ENCODE assay signal across 9 mouse cellular contexts in the genomic region with DNA sequence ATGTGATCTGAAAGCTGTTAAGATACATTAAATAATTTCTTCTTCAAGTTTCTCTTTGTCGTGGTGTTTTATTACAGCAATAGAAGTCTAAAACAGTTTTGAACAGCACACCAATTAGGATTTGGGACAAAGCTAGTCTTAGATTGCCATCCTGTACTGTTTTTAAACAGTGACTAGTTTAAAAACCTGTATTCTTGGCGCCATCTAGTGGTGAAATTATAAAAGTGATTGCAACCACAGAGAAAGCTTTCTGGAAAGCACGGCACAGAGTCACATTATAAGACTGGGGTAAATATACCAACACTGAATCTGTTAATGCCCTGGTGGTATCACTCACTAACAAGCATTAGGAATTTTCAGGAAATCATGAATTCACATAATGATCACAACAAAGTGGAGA.
DNase-seq lines count a peak whose midpoint lies in the region; ATAC-seq and TF ChIP-seq lines count a peak whose summit lies in the region.
"Had no signal": no experiment of that assay in that cellular context is flagged by ENCODE, and none has a peak within 500 bp of the region (broad histone marks: within the 10 kb centered on the region; RNA-seq: fewer than 3 reads in every experiment).

No protein-coding gene starts in this region.

- no peak overlapping the region for H3K9ac ChIP-seq in hindbrain, embryonic 14.5 days
- no peak overlapping the region for H3K9ac ChIP-seq in hindbrain, embryonic 16.5 days (ENCODE audit: low read depth, low read length)
- no peak overlapping the region for H3K9ac ChIP-seq in midbrain, postnatal 0 days (replicated peaks; ENCODE audit: low read length, poor library complexity, severe bottlenecking)
- H3K9ac ChIP-seq in midbrain, embryonic 13.5 days (replicated peaks): no peak overlapping the region
- H3K9ac ChIP-seq: neural tube, embryonic 13.5 days had no signal

- no peaks in the 10 kb centered on the region for H3K36me3 ChIP-seq in hindbrain, embryonic 14.5 days (replicated peaks; ENCODE audit: control insufficient read depth, insufficient read depth)
- H3K36me3 ChIP-seq in hindbrain, embryonic 16.5 days (ENCODE audit: control insufficient read depth, insufficient read depth, low read length): no peaks in the 10 kb centered on the region
- no peaks in the 10 kb centered on the region for H3K36me3 ChIP-seq in midbrain, postnatal 0 days (ENCODE audit: insufficient read depth, low read length)
- H3K36me3 ChIP-seq in midbrain, embryonic 13.5 days: no peaks in the 10 kb centered on the region
- H3K36me3 ChIP-seq: neural tube, embryonic 13.5 days had no signal

- TF ChIP-seq CTCF in midbrain, postnatal 0 days (IDR thresholded peaks at IDR 0.05): peak; percentile 61

- DNase-seq in hindbrain, embryonic 14.5 days (ENCODE audit: low spot score): peak; percentile 76
- peak; percentile 74 for DNase-seq in midbrain, postnatal 0 days (ENCODE audit: low spot score)
- peak; percentile 16 for DNase-seq in c-Kit-positive CD71-negative TER-119-negative erythroid progenitor cells, embryonic 14.5 days (ENCODE audit: low read depth)
- DNase-seq in retina, postnatal 1 day: peak; percentile 46
- DNase-seq in gastrocnemius, postnatal 25 days: no peak

- no peak overlapping the region for H3K27ac ChIP-seq in hindbrain, embryonic 14.5 days
- H3K27ac ChIP-seq in hindbrain, embryonic 16.5 days (ENCODE audit: low read depth, low read length): no peak overlapping the region
- no peak overlapping the region for H3K27ac ChIP-seq in midbrain, postnatal 0 days (ENCODE audit: low read depth, low read length)
- H3K27ac ChIP-seq in midbrain, embryonic 13.5 days: no peak overlapping the region
- H3K27ac ChIP-seq: neural tube, embryonic 13.5 days had no signal

- H3K4me2 ChIP-seq in hindbrain, embryonic 14.5 days (replicated peaks): no peak overlapping the region
- H3K4me2 ChIP-seq in hindbrain, embryonic 16.5 days (ENCODE audit: low read length): no peak overlapping the region
- no peak overlapping the region for H3K4me2 ChIP-seq in midbrain, postnatal 0 days (ENCODE audit: low read depth, low read length, poor library complexity, severe bottlenecking)
- H3K4me2 ChIP-seq in midbrain, embryonic 13.5 days (replicated peaks): no peak overlapping the region
- H3K4me2 ChIP-seq: neural tube, embryonic 13.5 days had no signal

- H3K4me1 ChIP-seq in hindbrain, embryonic 14.5 days (replicated peaks; ENCODE audit: control insufficient read depth, insufficient read depth, low read length): no peaks in the 10 kb centered on the region
- no peaks in the 10 kb centered on the region for H3K4me1 ChIP-seq in hindbrain, embryonic 16.5 days (ENCODE audit: control insufficient read depth, insufficient read depth, low read depth, low read length)
- no peaks in the 10 kb centered on the region for H3K4me1 ChIP-seq in midbrain, postnatal 0 days (ENCODE audit: insufficient read depth, low read length)
- no peaks in the 10 kb centered on the region for H3K4me1 ChIP-seq in midbrain, embryonic 13.5 days (replicated peaks)
- H3K4me1 ChIP-seq: neural tube, embryonic 13.5 days had no signal

- no peak overlapping the region for H3K4me3 ChIP-seq in hindbrain, embryonic 14.5 days (replicated peaks; ENCODE audit: low read length)
- no peak overlapping the region for H3K4me3 ChIP-seq in hindbrain, embryonic 16.5 days (ENCODE audit: low read length)
- H3K4me3 ChIP-seq in midbrain, postnatal 0 days (ENCODE audit: low read depth, low read length): no peak overlapping the region
- H3K4me3 ChIP-seq in midbrain, embryonic 13.5 days (replicated peaks): no peak overlapping the region
- H3K4me3 ChIP-seq: neural tube, embryonic 13.5 days had no signal

- no peaks in the 10 kb centered on the region; the same call in 1 of the 2 replicates for H3K9me3 ChIP-seq in hindbrain, embryonic 14.5 days (ENCODE audit: control insufficient read depth, low read length)
- H3K9me3 ChIP-seq in hindbrain, embryonic 16.5 days (ENCODE audit: control insufficient read depth, low read length): peaks cover 4% of the 10 kb centered on the region
- H3K9me3 ChIP-seq in midbrain, postnatal 0 days (ENCODE audit: low read length): no peaks in the 10 kb centered on the region
- no peaks in the 10 kb centered on the region for H3K9me3 ChIP-seq in midbrain, embryonic 13.5 days

- H3K27me3 ChIP-seq in hindbrain, embryonic 14.5 days (ENCODE audit: control insufficient read depth, insufficient read depth, low read length): no peaks in the 10 kb centered on the region
- H3K27me3 ChIP-seq in hindbrain, embryonic 16.5 days (replicated peaks; ENCODE audit: control insufficient read depth, insufficient read depth, low read length): no peaks in the 10 kb centered on the region
- H3K27me3 ChIP-seq in midbrain, postnatal 0 days (ENCODE audit: insufficient read depth, low read length): no peaks in the 10 kb centered on the region
- H3K27me3 ChIP-seq in midbrain, embryonic 13.5 days: no peaks in the 10 kb centered on the region
- H3K27me3 ChIP-seq: neural tube, embryonic 13.5 days had no signal

- ATAC-seq in hindbrain, embryonic 14.5 days (ENCODE audit: low FRiP score): no peak
- no peak for ATAC-seq in hindbrain, embryonic 16.5 days
- ATAC-seq in midbrain, postnatal 0 days (ENCODE audit: low FRiP score): no peak
- no peak for ATAC-seq in midbrain, embryonic 13.5 days
- no peak for ATAC-seq in erythroid progenitor cell, adult 5-6 weeks (replicated peaks; ENCODE audit: low FRiP score, poor library complexity, severe bottlenecking)

- WGBS in hindbrain, embryonic 14.5 days: 21% methylated on average over 3 of the region's 3 CpGs
- WGBS in hindbrain, embryonic 16.5 days: 19% methylated on average over 3 of the region's 3 CpGs
- 23% methylated on average over 3 of the region's 3 CpGs for WGBS in midbrain, postnatal 0 days
- 21% methylated on average over 3 of the region's 3 CpGs for WGBS in midbrain, embryonic 13.5 days
